Mouse (Mus musculus) heart, postnatal 0 days (tissue): ENCODE results near the gene Gm765.

Source experiments
- CTCF ChIP-seq: IDR thresholded peaks from 2 replicates; pipeline ENCODE4 v1.5.1; 2016; ENCODE audit warnings: antibody characterized with exemption, control low read depth, low read depth
- EP300 ChIP-seq: IDR thresholded peaks from 2 replicates; pipeline ENCODE4 v1.6.1; 2016; ENCODE audit warnings: antibody characterized with exemption, low read depth

GRCm38 (mm10) chr6:98307159-98307558 lies 35.4 kb downstream of the Gm765 start:
- TF ChIP-seq EP300 (no peak), CTCF (no peak)
